Mouse (Mus musculus) cortical plate, adult 2 months (tissue): ENCODE data around the gene Mtf1.

ENCODE experiments used
- CTCF ChIP-seq: fragments of 200-500 bp; IDR thresholded peaks from 2 replicates; pipeline ENCODE4 v1.5.1; 2011; ENCODE audit warnings: mild to moderate bottlenecking, control low read depth, low read length; ENCODE audit not compliant: insufficient read depth; ENCODE audit errors: extremely low read depth
- POLR2A ChIP-seq: fragments of 200-500 bp; IDR thresholded peaks from 2 replicates; pipeline ENCODE4 v1.6.1; 2011; ENCODE audit warnings: mild to moderate bottlenecking, low read length, control low read depth; ENCODE audit not compliant: insufficient read depth; ENCODE audit errors: extremely low read depth

DNA sequence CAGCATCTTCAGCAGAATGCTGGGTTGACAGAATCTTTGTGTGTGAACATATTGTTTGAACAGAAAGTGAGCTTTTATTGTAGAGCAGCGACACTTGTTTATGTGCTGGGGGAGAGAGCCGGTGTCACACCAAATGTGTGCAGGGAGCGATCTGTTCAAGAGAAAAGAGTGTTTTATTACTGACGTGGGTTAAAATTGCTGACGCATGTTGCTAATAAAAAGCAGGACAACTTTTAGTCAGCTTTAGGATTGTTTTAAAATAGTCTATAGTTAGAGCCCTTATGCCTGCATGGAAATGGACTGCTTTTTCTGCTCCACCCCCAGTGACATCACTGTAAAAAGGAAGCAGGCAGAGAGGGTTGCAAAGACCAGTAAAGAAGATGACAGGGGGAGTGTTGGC, 88.9 kb downstream of the Mtf1 start:
- TF ChIP-seq POLR2A (no peak), CTCF (no peak)
